Mouse (Mus musculus) stomach, embryonic 15.5 days (tissue): ENCODE data around the gene Id1. TPM values are rescaled to one million over a fixed set of nuclear protein-coding genes. Genes with fewer than 3 reads are reported as not detected.

Experiments used
- ATAC-seq: fragments of 200-750 bp; cut with Nextera tagmentation; 2 replicates; pipeline ENCODE4 v1.8.0; 2017; ENCODE audit warnings: low read depth, moderate number of reproducible peaks, moderate TSS enrichment; ENCODE audit not compliant: insufficient read depth, low FRiP score
- H3K27ac ChIP-seq: fragments of 300-500 bp; sonication (generic); 2 replicates; pipeline ENCODE4 v1.5.1; 2015; ENCODE audit warnings: mild to moderate bottlenecking, inconsistent platforms
- H3K27me3 ChIP-seq: fragments of 300-500 bp; sonication (generic); replicated peaks from 2 replicates; pipeline ENCODE4 v1.6.1; 2015; ENCODE audit warnings: inconsistent platforms
- H3K36me3 ChIP-seq: fragments of 300-500 bp; sonication (generic); 2 replicates; pipeline ENCODE4 v1.6.1; 2015; ENCODE audit warnings: inconsistent platforms
- H3K4me1 ChIP-seq: fragments of 300-500 bp; sonication (generic); 2 replicates; pipeline ENCODE4 v1.6.1; 2015; ENCODE audit warnings: inconsistent platforms
- H3K4me2 ChIP-seq: fragments of 300-500 bp; sonication (generic); 2 replicates; pipeline ENCODE4 v1.6.1; 2015; ENCODE audit warnings: mild to moderate bottlenecking, inconsistent platforms
- H3K4me3 ChIP-seq: fragments of 300-500 bp; sonication (generic); replicated peaks from 2 replicates; pipeline ENCODE4 v1.5.1; 2015; ENCODE audit warnings: inconsistent platforms
- H3K9ac ChIP-seq: fragments of 300-500 bp; sonication (generic); 2 replicates; pipeline ENCODE4 v1.6.1; 2015; ENCODE audit warnings: inconsistent platforms
- H3K9me3 ChIP-seq: fragments of 300-500 bp; sonication (generic); 2 replicates; pipeline ENCODE4 v1.6.1; 2016; ENCODE audit warnings: inconsistent platforms
- WGBS: fragments of 180-500 bp; shearing (Covaris S2); methylation state at CpG from one replicate; pipeline ENCODE4 v1.1.7; 2015; 5-methylcytosine and 5-hydroxymethylcytosine counted together
- microRNA-seq: library from miRNA; unstranded; fragments of <30 nt; microRNA quantifications from one replicate; pipeline ENCODE4, GENCODE M21; 2016
- polyA plus RNA-seq: library from polyadenylated mRNA; unstranded; fragments of >200 nt; fragmentation: Nextera tagmentation; extraction: Ambion mirVana; gene quantifications from 2 replicates; pipeline ENCODE4 v1.2.1, GENCODE M21; 2015

Gene Id1
- polyA plus RNA-seq, 1 experiment from 2014 or later: 138 TPM

DNA sequence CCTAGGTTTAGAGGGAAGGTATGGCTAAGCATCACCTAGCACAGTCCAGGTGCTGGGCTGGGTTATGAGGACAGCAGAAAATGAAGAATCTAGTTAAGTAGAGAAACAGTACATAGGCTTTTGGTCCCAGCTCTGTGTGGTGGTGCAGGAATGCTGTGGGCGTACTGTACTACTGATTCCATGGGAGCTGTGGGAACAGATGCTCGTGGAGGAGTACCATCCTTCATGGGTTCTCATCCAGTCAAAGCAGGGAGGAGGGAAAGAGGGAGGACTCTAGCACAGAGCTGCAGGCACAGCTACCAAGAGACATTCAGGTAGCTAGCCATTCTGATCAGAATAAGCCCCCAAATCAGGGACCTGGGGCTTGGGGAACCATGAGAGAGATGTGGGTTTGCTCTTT is 40.4 kb downstream of the Id1 start:
- Histone ChIP-seq H3K4me3 (no peak overlapping the region), H3K27ac (no peak overlapping the region), H3K36me3 (peaks cover 14% of the 10 kb centered on the region; the same call in 1 of the 2 replicates), H3K4me2 (no peak overlapping the region), H3K9me3 (no peaks in the 10 kb centered on the region), H3K27me3 (no peaks in the 10 kb centered on the region), H3K9ac (no peak overlapping the region), H3K4me1 (peaks cover 5% of the 10 kb centered on the region; the same call in 1 of the 2 replicates)
- 80% methylated on average over 2 of the region's 2 CpGs for WGBS
- no peak for ATAC-seq

DNA sequence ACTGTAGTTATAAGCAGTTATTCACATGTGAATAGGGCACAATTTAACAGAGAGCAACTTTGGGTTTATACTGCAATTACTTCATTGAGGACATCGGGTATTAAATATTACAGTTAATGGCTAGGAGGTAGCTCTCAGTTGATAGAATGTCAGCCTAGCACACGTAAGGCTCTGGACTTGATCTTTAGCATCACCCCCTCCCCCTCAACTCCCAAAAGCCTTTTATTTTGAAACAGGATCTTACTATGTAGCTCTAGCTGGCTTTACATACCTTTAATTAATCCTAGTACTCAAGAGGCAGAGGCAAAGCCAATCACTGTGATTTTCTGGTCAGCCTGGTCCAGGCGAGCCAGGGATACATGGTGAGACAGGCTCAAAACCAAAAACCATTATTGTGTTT is 41.0 kb downstream of the Id1 start:
- 87% methylated on average over 3 of the region's 3 CpGs for WGBS
- no peak overlapping the region for H3K4me3 ChIP-seq
- no peak for ATAC-seq
- H3K9me3 ChIP-seq: no peaks in the 10 kb centered on the region
- H3K4me1 ChIP-seq: peaks cover 6% of the 10 kb centered on the region; the same call in 1 of the 2 replicates
- H3K27ac ChIP-seq: no peak overlapping the region
- H3K9ac ChIP-seq: no peak overlapping the region
- no peak overlapping the region for H3K4me2 ChIP-seq
- no peaks in the 10 kb centered on the region for H3K27me3 ChIP-seq
- H3K36me3 ChIP-seq: peaks cover 19% of the 10 kb centered on the region; the same call in 1 of the 2 replicates

- Histone ChIP-seq H3K36me3 (peaks cover 20% of the 10 kb centered on the region; the same call in 1 of the 2 replicates), H3K4me2 (no peak overlapping the region), H3K4me1 (peaks cover 16% of the 10 kb centered on the region; the same call in 1 of the 2 replicates), H3K27me3 (no peaks in the 10 kb centered on the region), H3K27ac (no peak overlapping the region), H3K4me3 (no peak overlapping the region), H3K9ac (no peak overlapping the region), H3K9me3 (no peaks in the 10 kb centered on the region)
- ATAC-seq: no peak
- WGBS: 80% methylated on average over 2 of the region's 2 CpGs
These were observed 44.4 kb downstream of the Id1 start for GRCm38 (mm10) chr2:152780466-152780865.

GRCm38 (mm10) chr2:152781031-152781711 is 45.1 kb downstream of the Id1 start:
- Histone ChIP-seq H3K9me3 (no peaks in the 10 kb centered on the region), H3K36me3 (peaks cover 20% of the 10 kb centered on the region; the same call in 1 of the 2 replicates), H3K4me2 (no peak overlapping the region), H3K9ac (no peak overlapping the region), H3K4me1 (peaks cover 23% of the 10 kb centered on the region), H3K27ac (no peak overlapping the region), H3K4me3 (no peak overlapping the region), H3K27me3 (no peaks in the 10 kb centered on the region)
- WGBS: 90% methylated on average over 3 of the region's 3 CpGs
- ATAC-seq: no peak

GRCm38 (mm10) chr2:152782656-152783055 is 46.6 kb downstream of the Id1 start:
- Histone ChIP-seq H3K27me3 (no peaks in the 10 kb centered on the region), H3K9me3 (no peaks in the 10 kb centered on the region), H3K4me3 (no peak overlapping the region), H3K9ac (no peak overlapping the region), H3K4me2 (no peak overlapping the region), H3K36me3 (peaks cover 20% of the 10 kb centered on the region; the same call in 1 of the 2 replicates), H3K4me1 (peaks cover 24% of the 10 kb centered on the region), H3K27ac (no peak overlapping the region)
- 75% methylated on average over 5 of the region's 5 CpGs for WGBS
- no peak for ATAC-seq

GRCm38 (mm10) chr2:152783241-152783640 is 47.2 kb downstream of the Id1 start:
- Histone ChIP-seq H3K4me3 (no peak overlapping the region), H3K9ac (no peak overlapping the region), H3K4me2 (no peak overlapping the region), H3K4me1 (peaks cover 24% of the 10 kb centered on the region), H3K36me3 (peaks cover 20% of the 10 kb centered on the region; the same call in 1 of the 2 replicates), H3K27me3 (no peaks in the 10 kb centered on the region), H3K9me3 (no peaks in the 10 kb centered on the region), H3K27ac (no peak overlapping the region)
- ATAC-seq: no peak
- 97% methylated on average over 5 of the region's 5 CpGs for WGBS

- Histone ChIP-seq H3K36me3 (peaks cover 20% of the 10 kb centered on the region; the same call in 1 of the 2 replicates), H3K27ac (0 out of 2 replicates have a peak overlapping the region, but pooled peaks have one; percentile 78), H3K4me2 (no peak overlapping the region), H3K27me3 (no peaks in the 10 kb centered on the region), H3K4me1 (peaks cover 36% of the 10 kb centered on the region), H3K4me3 (no peak overlapping the region), H3K9me3 (no peaks in the 10 kb centered on the region), H3K9ac (no peak overlapping the region)
- WGBS: 83% methylated on average over 8 of the region's 8 CpGs
- no peak for ATAC-seq
These were observed 48.6 kb downstream of the Id1 start for GRCm38 (mm10) chr2:152784640-152785039.

DNA sequence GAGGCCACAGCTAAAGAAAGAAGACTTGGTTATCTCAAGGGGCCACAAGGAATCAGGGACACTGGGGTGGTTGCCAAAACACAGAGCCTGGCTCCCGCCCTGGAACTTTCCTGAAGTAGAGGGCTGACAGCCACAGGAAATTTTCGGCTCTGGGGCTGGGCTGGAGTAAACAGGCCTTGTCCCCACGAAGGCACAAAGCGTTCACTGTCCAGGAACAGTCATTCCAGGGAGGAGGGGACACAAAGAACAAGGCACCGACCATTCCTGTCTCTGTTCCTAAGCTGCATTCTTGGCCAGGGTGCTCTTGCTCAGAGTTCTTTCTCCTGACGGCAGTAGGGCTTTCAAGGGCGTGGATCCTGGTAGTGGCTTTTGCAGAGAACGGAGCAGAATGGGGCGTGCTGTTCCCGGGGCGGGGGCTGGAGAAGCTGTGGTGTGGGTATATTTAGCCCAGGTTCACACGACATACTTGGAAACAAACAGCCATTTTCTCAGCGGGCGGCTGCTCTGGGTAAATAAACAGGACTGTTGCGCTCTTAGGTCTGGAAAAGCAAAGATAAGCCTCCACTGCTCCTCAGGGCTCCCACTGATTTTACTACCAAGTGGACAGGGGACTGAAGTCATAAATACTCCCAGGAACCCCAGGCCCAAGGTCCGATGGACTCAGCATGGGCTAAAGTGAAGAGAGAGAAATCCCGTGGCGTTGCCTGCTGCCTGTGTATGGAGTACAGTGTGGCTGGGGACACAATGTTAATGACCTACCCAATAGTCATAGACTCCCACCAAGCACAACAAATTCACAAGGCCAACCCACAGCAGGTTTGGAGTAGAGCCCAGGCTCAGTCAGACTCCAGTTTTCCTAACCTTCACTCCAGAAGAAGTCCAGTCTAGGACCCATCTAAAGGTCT is 49.6 kb downstream of the Id1 start:
- ATAC-seq: no peak
- Histone ChIP-seq H3K27me3 (no peaks in the 10 kb centered on the region), H3K27ac (peak overlapping the region; percentile 78), H3K36me3 (peaks cover 12% of the 10 kb centered on the region; the same call in 1 of the 2 replicates), H3K9me3 (no peaks in the 10 kb centered on the region), H3K4me2 (peak overlapping the region; percentile 17), H3K4me3 (no peak overlapping the region), H3K4me1 (peaks cover 38% of the 10 kb centered on the region), H3K9ac (no peak overlapping the region)
- WGBS: 39% methylated on average over 18 of the region's 18 CpGs

Small RNA genes within 50 kb of the gene (microRNA-seq; reads per million reads assigned to microRNA genes)
- gene Gm23802: not detected

Other genes with a start within 250 kb of the Id1 start
- not detected in 2 replicates for gene Defb22, start 246.1 kb upstream of the Id1 start, polyA plus RNA-seq
- gene Defb26, start 224.6 kb upstream of the Id1 start, polyA plus RNA-seq: not detected in 2 replicates
- not detected in 2 replicates for gene Defb28, start 218.0 kb upstream of the Id1 start, polyA plus RNA-seq
- not detected in 2 replicates for gene Defb29, start 196.2 kb upstream of the Id1 start, polyA plus RNA-seq
- gene Gm17416, start 166.9 kb upstream of the Id1 start, polyA plus RNA-seq: not detected in 2 replicates
- not detected in 2 replicates for gene Defb21, start 163.5 kb upstream of the Id1 start, polyA plus RNA-seq
- gene Defb19, start 155.9 kb upstream of the Id1 start, polyA plus RNA-seq: not detected in 2 replicates
- gene Defb45, start 136.9 kb upstream of the Id1 start, polyA plus RNA-seq: not detected in 2 replicates
- not detected in 2 replicates for gene Defb36, start 131.9 kb upstream of the Id1 start, polyA plus RNA-seq
- gene Defb25, start 113.2 kb upstream of the Id1 start, polyA plus RNA-seq: 1.2 and 1.6 TPM in 2 replicates
- gene Rem1, start 109.3 kb upstream of the Id1 start, polyA plus RNA-seq: 19.1 and 22.7 TPM in 2 replicates
- gene H13, start 66.8 kb upstream of the Id1 start, polyA plus RNA-seq: 122 and 135 TPM in 2 replicates
- gene Mcts2, start 49.2 kb upstream of the Id1 start, polyA plus RNA-seq: 23.1 and 26.7 TPM in 2 replicates
- gene Cox4i2, start 17.9 kb downstream of the Id1 start, polyA plus RNA-seq: 19.0 and 19.5 TPM in 2 replicates
- 69.8 and 75.7 TPM in 2 replicates for gene Bcl2l1, start 95.5 kb downstream of the Id1 start, polyA plus RNA-seq
- 66.5 TPM in 2 replicates for gene Tpx2, start 111.7 kb downstream of the Id1 start, polyA plus RNA-seq
- gene Mylk2, start 175.1 kb downstream of the Id1 start, polyA plus RNA-seq: 0.08 and 0.19 TPM in 2 replicates
- 3.1 and 4.3 TPM in 2 replicates for gene Foxs1, start 197.0 kb downstream of the Id1 start, polyA plus RNA-seq
- gene Dusp15, start 215.4 kb downstream of the Id1 start, polyA plus RNA-seq: 0.23 and 0.45 TPM in 2 replicates
- gene Ttll9, start 226.2 kb downstream of the Id1 start, polyA plus RNA-seq: 0.21 and 0.35 TPM in 2 replicates